Mouse (Mus musculus) olfactory bulb, adult 2 months (tissue): ENCODE results near the gene Dlg2. TPM values are rescaled to one million over a fixed set of nuclear protein-coding genes. Genes with fewer than 3 reads are reported as not detected.

Experiments
- H3K27ac ChIP-seq: fragments of 200-500 bp; 2 replicates; pipeline ENCODE4 v1.5.1; 2012; ENCODE audit warnings: low read depth, low read length; ENCODE audit not compliant: insufficient read depth
- H3K4me1 ChIP-seq: fragments of 200-500 bp; 2 replicates; pipeline ENCODE4 v1.6.1; 2012; ENCODE audit warnings: low read length; ENCODE audit not compliant: control insufficient read depth, insufficient read depth
- H3K4me3 ChIP-seq: fragments of 200-500 bp; 2 replicates; pipeline ENCODE4 v1.5.1; 2012; ENCODE audit warnings: mild to moderate bottlenecking, low read depth, low read length, moderate library complexity; ENCODE audit not compliant: insufficient read depth
- CTCF ChIP-seq: fragments of 200-500 bp; IDR thresholded peaks from 2 replicates; pipeline ENCODE4 v1.5.1; 2012; ENCODE audit warnings: low read depth, mild to moderate bottlenecking, low read length, moderate library complexity; ENCODE audit not compliant: insufficient read depth
- POLR2A ChIP-seq: fragments of 200-500 bp; IDR thresholded peaks from 2 replicates; pipeline ENCODE4 v1.6.1; 2012; ENCODE audit warnings: mild to moderate bottlenecking, low read depth, low read length, moderate library complexity; ENCODE audit not compliant: insufficient read depth
- WGBS: fragments of 180-500 bp; shearing (Covaris S2); methylation state at CpG from one replicate; pipeline ENCODE4 v1.1.7; 2018; 5-methylcytosine and 5-hydroxymethylcytosine counted together
- polyA plus RNA-seq: library from polyadenylated mRNA; stranded (reverse); fragments of >200 nt; gene quantifications from 2 replicates; pipeline ENCODE4 v1.2.4, GENCODE M21; 2012; ENCODE audit warnings: low replicate concordance; ENCODE audit not compliant: missing spikeins, insufficient read depth, insufficient read length

Dlg2 gene
- polyA plus RNA-seq, 1 experiment: not detected

DNA sequence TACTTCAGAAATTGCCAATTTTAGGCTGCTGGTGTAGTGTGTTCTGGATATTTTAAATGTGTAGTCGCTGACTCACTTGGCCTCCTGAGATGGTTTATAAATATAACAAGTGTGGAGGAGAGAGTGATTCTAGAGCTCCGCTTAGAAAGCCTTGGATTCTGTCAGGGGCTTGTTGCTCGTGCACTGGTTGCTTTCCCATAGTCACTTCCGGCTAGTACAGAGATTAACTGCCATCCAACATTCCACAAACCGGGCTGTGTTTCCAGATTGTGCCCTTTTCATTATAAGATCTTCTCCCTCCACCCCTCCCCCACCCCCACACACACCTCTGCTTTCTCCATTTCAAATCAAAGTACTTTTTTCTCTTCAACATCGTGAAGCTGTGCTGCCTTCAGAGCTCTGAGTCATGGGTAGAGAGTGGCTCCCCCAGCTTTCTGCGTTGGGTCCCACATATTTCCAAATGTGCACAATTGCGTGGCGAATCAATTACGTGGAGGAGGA, 893.4 kb downstream of the Dlg2 start:
- peak overlapping the region; percentile 77 for H3K27ac ChIP-seq
- 32% methylated on average over 10 of the region's 10 CpGs for WGBS
- TF ChIP-seq CTCF (no peak), POLR2A (no peak)

DNA sequence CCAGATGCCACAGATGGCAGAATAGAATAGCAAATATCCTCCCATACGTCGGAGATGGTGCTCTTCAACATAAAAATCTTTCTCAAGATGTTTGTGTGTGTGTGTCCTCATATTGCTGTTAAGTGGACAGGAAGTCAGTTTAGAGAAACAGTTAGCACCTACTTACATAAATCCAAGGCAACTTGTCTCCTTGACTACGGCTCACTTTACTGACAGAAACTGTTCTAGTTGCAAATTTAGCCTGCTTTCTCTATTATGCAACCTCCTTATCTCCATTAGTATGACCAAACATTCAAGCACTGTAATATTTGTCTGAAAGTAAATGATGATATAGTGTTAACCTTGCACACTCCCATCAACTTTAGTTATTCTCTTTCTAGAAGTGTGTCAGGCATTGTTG, 905.8 kb downstream of the Dlg2 start:
- no peaks in the 10 kb centered on the region for H3K4me1 ChIP-seq
- H3K27ac ChIP-seq: no peak overlapping the region
- 77% methylated on average over 3 of the region's 3 CpGs for WGBS
- H3K4me3 ChIP-seq: no peak overlapping the region
- TF ChIP-seq POLR2A (no peak), CTCF (no peak)

More for the DNA sequence above, 893.4 kb downstream of the Dlg2 start:
- no peak overlapping the region for H3K4me3 ChIP-seq
- peaks cover 3% of the 10 kb centered on the region; the same call in 1 of the 2 replicates for H3K4me1 ChIP-seq

DNA sequence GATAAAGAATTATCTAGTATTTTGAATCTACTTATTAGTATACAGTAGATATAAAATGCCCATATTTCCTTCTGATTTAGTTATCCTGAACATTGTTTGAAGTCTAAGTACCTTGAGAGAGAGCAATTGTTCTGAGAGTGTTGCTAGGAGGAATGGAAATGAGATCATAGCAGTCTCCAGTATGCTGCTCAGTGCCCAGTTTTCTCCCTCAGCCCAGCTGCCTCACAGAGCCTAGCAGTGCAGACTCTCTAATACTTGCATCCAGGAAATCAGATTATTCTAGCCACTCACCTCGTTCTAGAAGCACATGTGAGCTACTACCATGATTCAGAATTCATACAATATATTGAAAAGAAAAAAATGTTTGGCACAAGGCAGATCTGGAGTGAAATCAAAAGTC, 907.4 kb downstream of the Dlg2 start:
- Histone ChIP-seq H3K4me1 (no peaks in the 10 kb centered on the region), H3K27ac (no peak overlapping the region), H3K4me3 (no peak overlapping the region)
- TF ChIP-seq CTCF (no peak), POLR2A (no peak)
- 18% methylated on average over 1 of the region's 1 CpGs for WGBS

DNA sequence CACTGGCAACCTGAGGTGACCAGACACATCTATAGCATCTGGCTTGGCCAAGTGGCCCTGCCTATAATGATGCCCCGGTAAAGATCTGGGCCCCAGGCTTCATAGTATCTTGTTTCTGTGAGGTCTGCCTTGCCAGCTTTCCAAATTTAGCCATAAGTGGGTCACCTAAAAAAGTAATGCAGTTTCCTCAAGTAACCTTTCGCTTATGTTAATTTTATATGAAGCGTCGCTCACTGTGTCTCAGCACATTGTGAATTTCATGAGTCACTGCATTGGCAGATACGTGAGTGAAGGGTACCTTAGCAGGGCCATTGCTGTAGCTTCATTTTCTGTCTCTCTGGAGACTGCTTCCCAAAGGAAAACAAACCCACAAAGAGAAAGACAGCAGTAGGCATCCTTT, 912.8 kb downstream of the Dlg2 start:
- Histone ChIP-seq H3K4me1 (no peaks in the 10 kb centered on the region), H3K27ac (peak overlapping the region; percentile 20; the same call in 1 of the 2 replicates), H3K4me3 (no peak overlapping the region)
- 75% methylated on average over 5 of the region's 5 CpGs for WGBS
- TF ChIP-seq CTCF: no peak
- no peak for TF ChIP-seq POLR2A

DNA sequence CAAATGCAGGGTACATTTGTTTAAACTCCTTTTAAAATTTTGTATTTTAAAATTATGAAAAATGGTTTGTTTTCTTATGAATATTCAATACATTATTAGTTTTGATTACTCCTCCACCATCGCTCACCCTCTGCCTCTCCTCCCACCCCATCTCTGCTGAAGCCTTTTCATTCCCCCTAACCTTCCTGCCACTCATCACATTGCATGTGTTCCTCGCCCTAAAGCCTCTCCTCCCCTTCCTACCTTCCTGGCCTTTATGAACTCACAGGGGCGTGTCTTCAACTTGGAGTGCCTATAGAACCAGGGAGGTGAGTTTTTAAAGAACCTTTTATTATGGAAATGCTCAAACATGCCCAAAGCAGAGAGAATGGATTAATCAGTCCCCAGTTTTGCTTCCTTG, 921.4 kb downstream of the Dlg2 start:
- H3K27ac ChIP-seq: no peak overlapping the region
- H3K4me3 ChIP-seq: no peak overlapping the region
- peaks cover 2% of the 10 kb centered on the region; the same call in 1 of the 2 replicates for H3K4me1 ChIP-seq
- 59% methylated on average over 3 of the region's 3 CpGs for WGBS
- TF ChIP-seq POLR2A (no peak), CTCF (no peak)

DNA sequence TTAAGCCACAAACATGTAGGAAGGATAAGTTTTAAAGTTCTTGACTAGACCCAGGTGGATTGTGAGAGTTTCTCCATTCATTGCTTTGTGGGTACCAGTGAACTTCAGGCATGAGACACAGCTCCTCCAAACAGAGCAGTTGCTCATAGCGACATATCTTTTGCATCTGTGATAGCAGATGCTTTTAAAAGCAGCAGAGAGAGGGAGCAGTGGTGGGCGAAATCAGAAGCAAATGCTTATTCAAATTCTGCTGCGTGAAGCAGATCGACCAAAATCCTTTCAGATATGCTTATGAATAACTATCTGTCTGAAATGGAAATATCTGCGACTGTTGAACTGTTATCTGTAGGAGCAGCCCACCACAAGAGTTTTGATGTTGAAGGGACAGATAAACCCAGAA, 935.6 kb downstream of the Dlg2 start:
- WGBS: 46% methylated on average over 5 of the region's 5 CpGs
- TF ChIP-seq CTCF (no peak), POLR2A (no peak)
- no peak overlapping the region for H3K27ac ChIP-seq
- H3K4me3 ChIP-seq: no peak overlapping the region
- no peaks in the 10 kb centered on the region for H3K4me1 ChIP-seq

DNA sequence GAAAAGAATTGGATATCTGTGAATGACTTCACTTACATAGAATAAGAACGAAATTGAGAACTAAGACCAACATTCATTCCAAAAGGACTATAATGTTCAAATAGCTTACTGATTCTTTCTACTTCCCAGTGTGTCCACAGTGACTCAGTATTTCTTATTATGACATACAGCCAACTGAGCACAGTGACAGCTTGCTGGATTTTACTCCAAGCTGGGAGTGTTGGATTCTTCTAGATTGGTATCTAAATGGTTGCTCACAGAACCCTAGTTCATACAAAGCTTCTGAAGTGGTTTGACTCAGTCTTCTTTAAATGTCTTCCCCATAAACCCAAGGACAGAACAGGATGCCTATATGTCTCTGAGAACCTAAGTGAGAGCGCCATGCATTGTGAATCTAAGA, 937.7 kb downstream of the Dlg2 start:
- Histone ChIP-seq H3K4me1 (no peaks in the 10 kb centered on the region), H3K27ac (no peak overlapping the region), H3K4me3 (no peak overlapping the region)
- TF ChIP-seq CTCF: no peak
- no peak for TF ChIP-seq POLR2A
- 71% methylated on average over 2 of the region's 2 CpGs for WGBS

DNA sequence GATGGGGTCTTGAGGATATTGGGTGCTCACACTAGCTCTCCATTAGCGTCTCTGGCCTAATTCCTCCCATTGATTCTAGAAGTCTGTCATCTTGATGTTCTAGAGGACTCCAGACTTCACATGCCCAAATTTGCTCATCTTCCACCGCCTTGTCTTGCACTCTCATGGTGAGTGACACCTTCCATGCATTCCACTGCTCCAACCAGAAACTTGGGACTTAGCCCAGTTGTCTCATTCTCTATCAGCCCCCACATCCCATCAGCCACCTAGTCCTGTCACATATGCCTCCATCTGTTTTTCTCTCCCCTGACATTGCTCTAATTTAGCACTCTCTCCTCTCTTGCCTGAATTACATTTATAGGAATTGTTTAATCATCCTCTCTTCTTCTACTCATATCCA, 938.3 kb downstream of the Dlg2 start:
- 94% methylated on average over 2 of the region's 2 CpGs for WGBS
- H3K4me3 ChIP-seq: no peak overlapping the region
- TF ChIP-seq POLR2A: no peak
- no peak overlapping the region for H3K27ac ChIP-seq
- no peaks in the 10 kb centered on the region for H3K4me1 ChIP-seq

DNA sequence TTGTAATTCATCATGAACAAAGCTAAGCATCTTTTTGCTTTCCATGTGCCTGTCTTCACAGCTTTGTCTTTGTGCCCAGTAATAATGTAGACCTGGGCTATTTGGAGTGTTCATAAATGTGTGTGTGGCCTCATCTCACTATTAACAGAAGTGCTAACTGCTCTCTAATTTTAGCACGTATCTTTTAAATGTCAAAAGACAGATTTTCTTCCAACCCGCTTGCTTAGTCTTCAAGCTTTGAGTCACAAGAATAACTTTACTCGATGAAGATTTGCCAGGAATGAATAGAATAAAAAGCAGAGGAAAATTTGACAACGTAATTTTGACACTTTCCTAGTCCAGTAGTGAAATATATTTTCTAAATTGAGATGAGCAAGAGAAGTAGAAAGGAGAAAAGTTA, 943.7 kb downstream of the Dlg2 start:
- WGBS: 72% methylated on average over 4 of the region's 4 CpGs
- no peak overlapping the region for H3K4me3 ChIP-seq
- H3K27ac ChIP-seq: no peak overlapping the region
- TF ChIP-seq POLR2A: no peak
- no peak for TF ChIP-seq CTCF
- no peaks in the 10 kb centered on the region for H3K4me1 ChIP-seq

DNA sequence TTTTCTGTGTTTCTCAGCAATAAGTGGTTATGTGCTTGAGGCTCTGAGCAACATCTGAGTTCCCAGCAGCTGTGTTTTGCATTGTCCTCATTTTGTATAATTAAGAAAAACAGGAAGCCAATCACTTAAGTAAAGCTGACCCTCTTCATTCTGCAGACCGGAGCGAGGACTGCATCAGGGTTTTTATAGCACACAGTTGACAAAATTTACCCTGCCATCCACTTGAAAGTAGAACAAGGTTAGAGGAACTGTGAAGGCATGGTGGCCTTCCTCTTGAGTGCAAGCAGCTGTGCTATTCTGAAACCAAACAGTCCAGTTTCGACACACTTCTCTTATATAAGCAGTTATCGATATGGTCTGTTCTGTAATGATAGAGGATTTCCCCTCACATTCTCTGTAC, 947.3 kb downstream of the Dlg2 start:
- no peaks in the 10 kb centered on the region for H3K4me1 ChIP-seq
- 46% methylated on average over 4 of the region's 4 CpGs for WGBS
- H3K27ac ChIP-seq: no peak overlapping the region; the same call in 1 of the 2 replicates
- no peak overlapping the region for H3K4me3 ChIP-seq
- TF ChIP-seq POLR2A: no peak
- TF ChIP-seq CTCF: no peak
